Mouse (Mus musculus) left cerebral cortex, adult 9 months (tissue): ENCODE measurements at regions not wholly inside any gene's neighbourhood (a gene's known extent, or its start where the extent isn't known, plus 50 kb on each side); places are given as distances from the start of the nearest gene placed in this dataset.

Experiments
- DNase-seq, 2 experiments: peaks; one replicate each; pipeline ENCODE4 v3.0.0; 2022; ENCODE audit warnings: low spot score in 2 of 2

DNA sequence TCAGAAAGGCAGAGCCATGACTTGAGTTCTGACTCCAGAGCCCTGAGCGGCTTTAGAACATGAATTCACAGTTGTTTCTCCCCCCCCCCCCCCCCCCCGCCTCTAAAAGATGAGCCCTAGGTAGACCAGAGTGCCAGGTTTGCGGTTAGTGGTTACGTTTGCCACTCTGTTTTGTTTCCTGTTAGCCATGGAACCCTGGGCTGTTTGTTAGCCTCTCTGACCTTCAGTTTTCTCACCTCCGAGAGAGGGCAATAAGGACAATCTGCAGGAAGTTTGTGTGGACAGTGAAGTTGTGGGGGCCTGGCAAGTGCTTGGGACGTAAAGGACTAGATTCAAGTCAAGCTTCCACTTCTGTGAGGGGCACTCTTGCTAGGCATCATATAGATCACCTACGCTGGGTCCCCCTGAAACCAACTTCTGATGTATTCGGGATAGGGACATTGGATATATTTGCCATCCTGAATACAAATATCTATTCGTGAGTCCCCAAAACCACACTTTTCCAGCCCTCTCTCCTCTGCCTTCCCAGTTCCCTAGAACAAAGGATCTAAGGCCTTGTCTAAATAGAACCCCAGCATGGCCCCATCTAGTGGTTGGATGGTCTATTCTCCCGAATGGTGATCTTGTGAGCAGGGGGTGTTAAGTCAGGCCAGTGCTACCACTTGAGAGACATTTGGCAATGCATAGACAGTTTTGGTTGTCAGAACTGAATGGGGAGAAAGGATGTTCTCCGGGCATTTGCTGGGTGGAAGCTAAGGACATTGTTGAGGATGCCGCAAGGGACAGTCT, 145.4 kb upstream of the Tle3 start:
- DNase-seq, result no peak

DNA sequence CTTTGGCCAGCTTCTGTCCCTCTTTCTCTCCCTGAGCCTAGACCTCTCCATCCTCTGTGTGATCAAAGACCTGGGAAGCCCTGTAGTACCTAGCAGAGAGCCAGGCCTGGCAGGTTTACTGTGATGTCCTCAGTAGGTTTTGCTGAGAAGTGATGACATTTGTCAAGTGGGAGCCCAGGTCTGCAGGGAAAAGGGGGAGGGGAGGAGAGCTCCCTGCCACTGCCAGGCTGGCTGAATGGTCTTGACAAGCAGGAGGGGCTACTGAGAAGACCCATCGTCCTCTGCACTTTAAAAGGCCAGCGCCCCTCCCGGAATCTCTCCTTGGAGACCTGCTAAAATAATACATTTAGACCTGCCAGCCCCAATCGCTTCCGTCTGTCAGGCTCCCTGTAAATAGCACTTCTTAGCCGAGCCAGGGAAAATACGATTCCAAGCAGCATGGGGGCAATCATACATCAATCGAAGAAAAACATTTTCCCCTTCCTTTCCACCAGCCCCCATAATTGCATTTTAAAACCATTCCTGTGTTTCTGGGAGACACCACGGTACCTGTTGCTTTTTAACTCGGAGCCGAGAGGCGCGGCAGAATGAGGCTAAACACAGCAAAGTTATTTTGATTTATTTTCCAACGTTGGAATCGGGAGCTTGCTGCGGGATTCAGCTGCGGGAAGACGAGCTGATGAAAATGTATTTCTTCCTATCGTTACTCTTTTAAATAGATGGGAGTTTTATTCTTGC, 144.5 kb upstream of the Tle3 start:
- DNase-seq, result no peak

DNA sequence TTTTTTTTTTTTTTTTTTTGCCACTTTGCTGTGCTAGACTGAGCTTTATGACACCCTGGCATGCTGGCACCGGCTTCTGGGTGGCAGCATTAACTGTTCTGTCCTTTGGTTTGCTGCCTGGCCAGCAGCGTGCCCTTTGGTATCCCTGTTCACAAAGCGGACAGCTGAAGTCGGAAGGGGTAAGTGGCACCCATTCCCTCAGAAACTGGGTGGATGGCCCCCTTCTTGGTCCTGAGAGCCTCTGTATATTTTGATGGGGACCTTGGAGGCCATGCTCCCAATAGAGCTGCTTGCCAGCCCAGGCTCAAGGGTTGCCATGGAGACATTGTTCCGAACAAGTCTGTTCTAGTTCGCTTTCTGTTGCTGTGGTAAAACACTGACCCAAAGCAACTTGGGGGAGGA, 143.9 kb upstream of the Tle3 start:
- DNase-seq, result no peak

DNA sequence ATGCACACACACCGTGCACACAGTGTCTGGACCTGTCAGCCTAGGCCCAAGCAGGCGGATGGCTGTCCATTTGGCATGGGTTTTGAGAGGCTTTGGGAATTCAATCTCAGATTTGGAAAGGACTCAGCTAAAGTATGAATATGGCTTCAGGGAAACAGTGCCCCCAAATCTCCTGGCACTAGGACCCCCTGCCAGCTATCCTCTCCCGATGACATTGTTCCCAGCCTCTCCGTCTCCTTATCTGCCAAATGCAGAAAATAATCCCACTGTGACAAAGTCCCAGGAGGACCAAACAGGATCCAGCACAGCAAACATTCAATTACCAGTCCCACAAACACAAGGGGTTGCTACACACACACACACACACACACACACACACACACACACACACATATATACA, 141.9 kb upstream of the Tle3 start:
- DNase-seq, result no peak

DNA sequence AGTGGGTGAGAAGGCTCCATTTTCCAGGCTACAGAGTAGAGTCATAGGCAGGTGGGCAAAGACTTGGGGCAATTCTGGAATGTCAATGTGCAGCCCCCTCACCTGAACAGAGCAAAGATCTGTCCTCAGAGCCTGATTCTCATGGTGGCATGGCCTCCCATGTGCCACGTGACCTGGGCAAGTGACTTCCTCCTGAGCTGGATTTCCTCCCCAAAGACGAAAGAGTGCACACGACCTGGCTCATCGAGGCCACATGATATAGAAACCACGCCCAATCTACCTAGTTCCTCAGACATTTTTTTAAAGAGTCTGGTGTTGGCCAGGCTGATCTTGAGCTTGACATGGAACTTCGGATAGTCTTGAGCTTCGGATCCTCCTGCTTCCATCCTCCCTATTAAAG, 139.5 kb upstream of the Tle3 start:
- no peak for DNase-seq

DNA sequence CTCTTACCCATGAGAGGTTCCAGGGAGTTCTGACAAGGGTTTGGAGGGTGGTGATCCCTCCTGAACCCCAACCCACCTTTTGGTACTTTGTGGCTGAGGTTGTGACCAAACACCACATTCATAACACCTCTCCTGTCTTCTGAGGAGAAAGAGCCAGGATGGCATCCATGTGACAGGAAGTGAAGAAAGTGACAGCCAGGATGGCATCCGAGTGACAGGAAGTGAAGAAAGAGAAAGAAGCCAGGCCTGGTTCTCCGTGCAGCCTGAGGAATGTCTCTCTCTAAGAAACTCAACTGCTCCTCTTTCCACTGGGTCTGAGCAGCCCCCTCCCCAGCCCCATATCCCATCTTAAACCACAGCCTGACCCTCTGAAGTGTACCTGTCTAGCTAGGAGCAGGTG, 138.9 kb upstream of the Tle3 start:
- no peak for DNase-seq

DNA sequence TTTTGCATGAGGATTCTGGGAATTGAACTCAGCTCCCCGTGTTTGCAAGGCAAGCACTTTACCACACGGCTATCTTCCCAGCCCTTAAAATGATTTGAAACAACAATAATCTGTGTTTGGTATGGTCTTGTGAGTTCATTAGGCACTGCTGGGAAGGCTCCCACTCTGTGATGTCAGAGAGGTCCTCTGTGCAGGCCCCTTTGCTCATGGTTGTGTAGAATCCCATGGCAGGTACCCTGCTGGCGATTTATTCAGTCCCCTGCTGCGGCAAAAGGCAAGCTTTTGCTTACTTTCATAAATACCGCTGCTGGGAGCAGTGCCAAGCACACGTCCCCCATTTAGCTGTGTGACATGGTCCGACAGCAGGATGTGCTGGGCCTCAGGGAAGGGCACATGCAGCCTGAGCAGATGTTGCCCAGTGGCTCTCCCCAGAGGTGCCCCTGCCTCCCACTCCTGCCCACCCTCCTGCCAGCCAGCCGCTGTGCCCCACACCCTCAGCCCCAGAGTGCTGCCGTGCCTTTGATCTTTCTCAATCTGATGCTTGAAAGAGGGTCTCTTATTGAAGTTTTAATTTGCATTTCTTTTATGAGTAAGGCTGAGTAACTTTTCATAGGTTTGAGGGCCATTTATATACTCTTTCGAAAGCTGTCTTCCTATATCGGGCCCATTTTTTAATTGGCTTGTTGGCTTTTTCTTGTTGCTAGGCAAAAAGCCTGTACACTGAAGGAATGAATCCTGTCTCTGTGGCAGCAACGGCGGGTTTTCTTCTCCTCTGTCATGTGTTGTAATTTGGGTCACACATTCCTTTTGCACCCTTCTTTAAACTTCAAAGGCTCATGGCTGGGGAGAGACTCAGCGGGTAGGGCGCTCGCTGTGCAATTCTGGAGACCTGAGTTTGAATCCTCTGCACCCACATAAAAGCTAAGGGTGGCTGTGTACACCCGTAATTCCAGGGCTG, 136.2 kb upstream of the Tle3 start:
- no peak for DNase-seq

DNA sequence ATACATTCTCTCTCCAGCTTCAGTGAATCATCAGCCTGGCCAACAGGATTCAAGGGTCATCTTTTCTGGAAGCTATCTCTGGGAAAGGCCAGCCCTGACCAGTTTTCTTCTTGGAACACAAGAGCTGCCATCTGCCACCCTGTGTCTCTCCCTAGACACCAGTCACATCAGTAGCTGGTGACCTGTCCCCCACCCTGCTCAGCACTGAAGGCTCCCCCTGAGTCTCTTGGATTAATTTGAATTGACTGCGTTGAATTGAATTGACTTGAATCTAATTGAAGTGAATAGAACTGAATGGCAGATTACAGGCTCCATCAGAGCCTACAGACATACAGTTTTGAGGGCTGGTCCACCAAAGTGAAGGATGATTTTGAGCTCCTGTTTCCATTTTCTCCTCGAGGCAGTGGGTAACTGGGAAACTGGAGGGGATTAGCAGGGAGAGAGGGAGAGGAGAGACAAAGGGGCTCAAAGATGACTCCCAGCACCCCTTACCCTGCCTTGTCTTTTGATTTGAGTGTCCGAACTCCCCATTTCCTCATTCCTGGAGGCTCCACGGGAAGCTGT, 133.4 kb upstream of the Tle3 start:
- DNase-seq, result no peak

DNA sequence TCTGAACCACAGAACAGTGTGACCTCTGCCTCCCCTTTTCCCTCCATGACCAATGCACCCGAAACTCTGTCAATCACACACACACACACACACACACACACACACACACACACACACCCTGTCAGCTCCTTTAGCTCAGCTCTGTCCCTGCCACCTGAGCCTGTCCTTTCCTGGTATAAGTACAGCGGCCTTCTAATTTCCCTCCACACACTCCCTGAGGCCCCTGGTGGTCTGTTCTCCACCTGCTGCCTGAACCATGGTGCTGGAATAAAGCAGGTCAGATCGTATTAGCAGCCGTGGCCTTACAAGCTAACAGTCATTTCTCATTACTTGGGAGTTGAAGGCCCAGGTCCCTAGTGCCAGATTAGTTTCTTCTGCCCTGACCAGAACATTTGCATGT, 132.8 kb upstream of the Tle3 start:
- DNase-seq, result no peak

DNA sequence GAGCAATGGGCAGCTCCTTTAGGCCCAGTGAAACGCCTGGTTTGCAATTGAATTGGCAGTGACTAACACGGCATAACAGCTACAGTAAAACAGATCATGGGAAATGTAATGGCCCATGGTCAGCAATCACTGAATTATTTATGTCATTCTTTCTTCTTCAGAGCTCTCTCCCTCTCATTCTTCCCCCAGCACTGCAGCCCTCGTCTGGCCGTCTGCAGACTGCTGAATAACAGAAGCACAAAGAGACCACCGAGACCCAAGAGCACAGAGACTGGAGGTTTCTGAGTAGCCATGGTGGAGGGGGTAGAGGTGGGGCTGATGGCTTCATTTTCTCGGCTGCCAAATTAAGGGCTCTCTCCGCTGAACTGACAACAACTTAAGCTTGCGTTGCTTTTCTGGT, 130.7 kb upstream of the Tle3 start:
- no peak for DNase-seq

DNA sequence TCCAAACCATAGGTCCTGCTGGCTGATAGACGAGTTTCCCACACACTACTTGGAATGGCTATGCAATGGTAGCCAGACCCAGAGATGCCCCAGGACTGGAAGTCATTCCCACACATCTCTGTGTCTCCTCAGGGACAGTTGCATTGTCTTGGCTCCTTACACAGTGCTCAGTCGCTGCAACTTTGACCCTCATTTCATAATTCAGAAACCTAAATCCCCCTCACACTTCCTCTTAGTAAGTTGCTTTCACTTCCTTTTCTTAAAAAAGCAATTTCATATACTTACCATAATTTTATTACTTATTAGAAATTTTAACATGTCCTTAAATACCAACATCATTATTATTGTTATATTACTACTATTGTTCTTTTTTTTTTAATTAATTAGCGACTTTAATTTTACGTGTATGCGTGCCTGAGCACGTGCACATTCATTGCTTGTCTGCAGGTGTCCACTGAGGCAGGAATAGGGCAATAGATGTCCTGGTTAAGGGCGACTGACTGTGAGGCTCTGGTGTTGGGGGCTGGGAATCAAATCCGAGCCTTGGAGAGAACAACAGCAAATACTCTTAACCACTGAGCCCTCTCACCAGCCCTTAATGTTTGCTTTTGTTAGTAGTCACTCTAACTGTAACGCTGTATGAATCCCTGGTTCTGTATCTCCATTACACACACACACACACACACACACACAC, 129.9 kb upstream of the Tle3 start:
- DNase-seq, result no peak

DNA sequence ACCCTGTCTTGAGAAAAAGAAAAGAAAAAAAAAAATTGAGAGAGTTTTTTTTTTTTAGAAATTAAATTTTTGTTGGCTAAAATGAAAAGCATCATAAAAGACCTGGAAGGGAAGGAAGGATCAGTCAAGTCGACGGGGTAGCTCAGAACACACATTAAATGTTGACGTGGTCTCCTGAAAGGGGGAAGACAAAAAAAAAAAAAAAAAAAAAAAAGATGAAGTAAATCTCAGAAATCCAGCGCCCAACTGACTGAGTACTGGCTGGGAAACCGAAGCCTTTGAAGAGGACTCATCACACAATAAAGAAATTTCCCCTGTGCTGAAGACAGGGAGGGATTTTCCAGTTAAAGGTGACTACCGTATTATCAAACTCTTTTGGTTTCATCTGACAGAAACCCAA, 128.9 kb upstream of the Tle3 start:
- no peak for DNase-seq

DNA sequence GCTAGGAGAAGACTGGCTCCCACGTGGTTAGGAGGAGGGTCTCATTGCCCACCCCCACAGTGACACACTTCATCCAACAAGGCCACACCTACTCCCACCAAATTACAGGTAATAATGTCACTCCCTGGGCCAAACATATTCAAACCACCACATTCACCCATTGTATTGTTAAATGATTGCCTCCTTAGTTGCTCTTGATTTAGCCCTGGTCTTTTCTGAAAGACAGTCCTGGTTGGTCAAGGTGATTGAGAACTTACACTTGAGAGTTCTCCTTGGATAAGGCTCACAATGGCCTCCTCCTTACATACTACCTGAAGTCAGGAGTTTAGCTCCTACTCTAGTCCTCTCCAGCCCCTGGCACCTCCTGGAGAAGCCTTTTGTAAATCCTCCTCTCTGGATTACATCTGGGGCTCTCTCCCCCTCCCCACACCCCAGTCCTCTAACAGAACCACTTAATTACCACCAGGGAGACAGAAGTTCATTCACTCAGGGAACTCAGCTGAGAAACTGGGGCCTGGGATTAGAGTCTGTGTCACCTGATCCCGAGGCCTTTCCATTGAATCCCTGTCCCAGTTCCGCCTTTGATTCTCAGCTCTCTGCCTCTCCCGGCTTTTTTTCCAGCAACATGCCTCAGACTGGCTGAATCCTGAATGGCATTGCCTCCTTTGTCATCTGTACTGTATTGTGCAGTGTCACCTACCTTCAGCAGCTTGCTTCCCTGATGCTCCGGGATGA, 122.3 kb upstream of the Tle3 start:
- DNase-seq, result no peak

DNA sequence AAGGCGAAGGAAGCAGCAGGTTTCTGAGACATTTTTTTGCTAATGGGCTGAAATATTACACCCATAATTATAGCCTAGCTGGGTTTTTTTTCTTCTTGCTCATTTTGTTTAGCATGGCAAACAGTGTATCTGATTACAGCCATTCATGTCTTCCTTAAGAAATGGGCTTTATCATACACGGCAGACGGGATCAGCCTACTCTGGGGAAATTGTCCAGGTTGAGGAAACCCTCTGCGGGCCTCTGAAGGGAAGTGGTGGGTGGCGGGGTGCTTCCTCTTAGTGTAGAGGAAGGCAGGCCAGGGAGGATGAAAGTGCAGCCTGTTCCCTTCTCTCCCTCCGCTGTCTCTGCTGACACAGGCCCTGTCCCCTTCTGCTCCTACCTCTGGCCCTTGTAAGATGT, 120.6 kb upstream of the Tle3 start:
- peak in 1 of 2 experiments; percentile 17 for DNase-seq

DNA sequence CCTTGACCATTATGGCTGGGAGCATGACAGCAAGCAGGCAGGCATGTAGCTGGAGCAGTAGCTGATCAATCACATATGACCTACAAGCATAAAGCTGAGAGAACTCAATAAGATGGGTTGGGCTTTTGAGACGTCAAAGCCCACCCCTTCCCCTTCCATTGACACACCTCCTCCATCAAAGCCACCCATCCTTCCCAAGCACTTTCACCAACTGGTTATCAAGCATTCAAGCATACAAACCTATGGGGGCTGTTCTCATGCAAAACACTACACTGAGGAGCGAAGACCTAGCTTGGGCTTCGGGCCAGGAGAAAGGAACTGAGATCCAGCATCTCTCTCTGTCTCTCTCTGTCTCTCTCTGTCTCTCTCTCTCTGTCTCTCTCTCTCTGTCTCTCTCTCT, 118.4 kb upstream of the Tle3 start:
- no peak for DNase-seq

DNA sequence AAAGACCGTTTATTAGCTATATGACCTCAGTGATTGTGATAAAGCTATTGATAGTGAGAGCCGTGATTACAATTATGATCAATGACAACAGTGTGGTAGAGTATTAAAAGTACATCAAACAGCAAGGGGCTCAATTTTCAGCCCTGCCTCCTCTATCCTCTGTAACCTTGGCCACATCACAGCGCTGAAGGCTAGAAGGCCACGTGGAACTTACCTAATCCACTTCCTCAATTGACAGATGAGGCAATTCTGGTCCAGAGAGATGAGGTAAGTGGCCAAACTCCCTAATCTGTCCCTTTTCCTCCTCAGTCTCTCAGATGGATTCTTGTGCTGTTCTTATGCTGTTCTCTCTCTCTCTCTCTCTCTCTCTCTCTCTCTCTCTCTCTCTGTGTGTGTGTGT, 114.7 kb upstream of the Tle3 start:
- DNase-seq, result no peak

DNA sequence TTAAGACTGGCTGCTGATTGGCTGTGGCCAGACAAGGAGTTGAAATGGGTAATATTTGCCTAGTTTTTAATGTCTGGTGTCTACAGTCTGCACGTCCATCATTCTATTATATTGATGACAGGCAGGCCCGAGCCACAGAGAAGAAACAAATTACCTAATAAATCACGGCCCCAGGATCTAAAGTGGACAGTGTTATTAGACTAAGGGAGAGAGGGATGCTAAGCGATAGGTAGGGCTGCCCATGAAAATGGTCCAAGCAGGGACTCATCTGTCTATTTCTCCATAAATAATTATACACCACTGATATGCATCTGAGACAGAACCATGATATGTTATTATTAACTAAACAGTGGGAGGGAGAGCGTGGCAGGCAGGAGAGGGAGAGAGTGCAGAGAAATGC, 114.1 kb upstream of the Tle3 start:
- DNase-seq, result no peak

DNA sequence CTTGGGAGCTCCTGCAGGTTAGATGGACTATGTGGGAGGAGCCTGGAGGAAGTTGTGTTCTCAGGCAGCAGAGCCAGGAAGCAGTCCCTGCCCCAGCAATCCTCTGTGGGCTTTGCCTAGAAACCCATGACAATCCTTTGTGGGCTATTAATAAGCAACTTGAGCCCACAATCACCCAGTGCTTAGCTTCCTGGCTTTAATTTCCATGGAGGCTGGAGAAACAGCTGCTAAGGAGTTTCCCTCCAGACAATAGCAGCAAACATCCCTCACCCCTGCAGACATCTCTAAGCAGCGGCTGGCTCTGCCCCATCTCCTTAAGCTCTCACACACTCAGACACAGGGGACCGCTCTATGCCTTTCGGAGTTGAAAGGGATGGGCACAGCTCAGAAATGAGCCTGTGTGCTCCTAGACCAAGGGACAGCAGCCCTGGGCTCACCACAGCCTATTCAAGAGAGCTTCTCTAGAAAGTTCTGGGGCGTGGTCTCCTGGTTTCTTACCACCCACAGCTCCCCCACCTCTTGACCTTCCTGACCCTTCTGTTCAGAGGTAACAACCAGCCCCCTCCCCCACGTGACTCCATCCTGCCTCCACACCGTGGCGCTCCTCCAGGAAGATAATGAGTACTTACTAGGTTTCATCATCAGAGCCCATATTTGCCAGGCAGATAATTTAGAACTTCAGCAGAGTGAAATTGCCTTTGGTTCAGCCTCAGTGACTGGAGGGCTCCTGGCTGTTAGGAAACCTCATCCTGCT, 112.6 kb upstream of the Tle3 start:
- no peak for DNase-seq

DNA sequence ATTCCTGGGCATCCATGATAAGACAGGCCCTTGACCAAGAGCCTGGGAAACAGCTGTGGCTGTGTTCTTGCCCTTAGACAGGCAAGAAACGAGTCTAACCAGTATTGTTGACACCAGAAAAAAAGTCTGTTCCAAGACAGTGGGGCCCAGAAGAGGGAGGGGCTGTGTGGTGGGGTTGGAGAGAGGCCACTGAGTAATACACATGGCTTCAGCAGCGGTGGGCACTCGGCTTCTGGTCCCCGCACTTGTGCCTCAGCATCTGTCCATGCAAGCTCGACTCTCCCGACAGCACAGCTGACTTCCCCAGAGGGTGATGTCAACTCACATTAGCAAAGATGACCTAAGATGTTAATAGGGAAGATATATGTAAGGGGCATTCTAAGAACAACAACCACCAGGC, 110.9 kb upstream of the Tle3 start:
- no peak for DNase-seq

DNA sequence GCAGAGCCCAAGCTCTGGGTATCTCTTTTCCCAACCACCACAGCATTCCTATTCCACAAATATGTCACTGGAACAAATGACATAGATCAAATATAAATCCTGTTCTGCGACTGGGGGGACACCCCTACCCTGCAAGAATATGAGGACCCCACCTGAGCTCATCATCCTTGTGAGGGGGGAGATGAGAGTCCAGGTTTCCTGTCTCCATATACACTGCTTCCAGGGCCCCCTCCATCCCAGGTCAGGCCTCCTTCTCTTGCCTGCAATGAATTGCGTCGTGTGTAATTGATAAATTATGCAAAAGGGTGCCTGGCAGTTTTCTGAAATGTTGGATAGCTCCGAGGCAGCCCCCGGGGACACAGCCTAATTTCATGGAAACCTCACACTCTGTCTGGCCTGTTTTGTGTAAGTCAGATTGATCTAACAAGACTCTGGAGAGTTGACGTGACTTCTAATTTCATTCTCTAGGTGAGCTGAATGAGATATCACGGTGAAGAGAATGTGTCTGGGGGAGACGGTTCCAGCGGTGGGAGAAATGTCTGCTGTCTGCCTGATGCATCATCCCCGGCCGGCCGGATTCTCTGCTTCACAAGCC, 110.3 kb upstream of the Tle3 start:
- no peak for DNase-seq
